Mouse (Mus musculus): ENCODE measurements around the gene Dpp4. TPM values are rescaled to one million over a fixed set of nuclear protein-coding genes. Genes with fewer than 3 reads are reported as not detected.

The Dpp4 gene
- 1 to 10 TPM; 2.0 to 3.5 TPM for total RNA-seq (2021)
- long read RNA-seq, experiment 1, full-length matches to known transcripts, result 1 of 6 reads
- long read RNA-seq, experiment 1, partial matches to known transcripts, result 3 of 6 reads
- long read RNA-seq, experiment 1, other reads (novel, unspliced or antisense), result 2 of 6 reads
- long read RNA-seq, experiment 2, partial matches to known transcripts, result 1 of 2 reads
- long read RNA-seq, experiment 2, other reads (novel, unspliced or antisense), result 1 of 2 reads

- no peak for DNase-seq (ENCODE audit: low spot score in 2 of 2)
Measured at GRCm38 (mm10) chr2:62412081-62412821, at the start of gene Dpp4. Dpp4 (minus strand) TSS chr2:62412231.

- DNase-seq (ENCODE audit: low spot score in 2 of 2), result no peak
Measured at GRCm38 (mm10) chr2:62460815-62461450, 48.9 kb upstream of the Dpp4 start.

GRCm38 (mm10) chr2:62460231-62460710 lies 48.2 kb upstream of the Dpp4 start:
- DNase-seq (ENCODE audit: low spot score in 2 of 2), result no peak

GRCm38 (mm10) chr2:62459241-62460174 lies 47.5 kb upstream of the Dpp4 start:
- DNase-seq (ENCODE audit: low spot score in 2 of 2), result no peak

- no peak for DNase-seq (ENCODE audit: low spot score in 2 of 2)
Measured at GRCm38 (mm10) chr2:62458070-62458469, 46.0 kb upstream of the Dpp4 start.

- peak in 1 of 2 experiments; percentile 6 for DNase-seq (ENCODE audit: low spot score in 2 of 2)
Measured at GRCm38 (mm10) chr2:62454991-62455390, 43.0 kb upstream of the Dpp4 start.

GRCm38 (mm10) chr2:62454033-62454432 lies 42.0 kb upstream of the Dpp4 start:
- peak in 1 of 2 experiments; percentile 48 for DNase-seq (ENCODE audit: low spot score in 2 of 2)

- no peak for DNase-seq (ENCODE audit: low spot score in 2 of 2)
Measured at GRCm38 (mm10) chr2:62450364-62450763, 38.3 kb upstream of the Dpp4 start.

- no peak for DNase-seq (ENCODE audit: low spot score in 2 of 2)
Measured at GRCm38 (mm10) chr2:62449692-62450346, 37.8 kb upstream of the Dpp4 start.

- no peak for DNase-seq (ENCODE audit: low spot score in 2 of 2)
Measured at GRCm38 (mm10) chr2:62440802-62441544, 28.9 kb upstream of the Dpp4 start.

- no peak for DNase-seq (ENCODE audit: low spot score in 2 of 2)
Measured at GRCm38 (mm10) chr2:62440083-62440482, 28.1 kb upstream of the Dpp4 start.

GRCm38 (mm10) chr2:62431245-62431795 lies 19.3 kb upstream of the Dpp4 start:
- no peak for DNase-seq (ENCODE audit: low spot score in 2 of 2)

- no peak for DNase-seq (ENCODE audit: low spot score in 2 of 2)
Measured at GRCm38 (mm10) chr2:62425941-62426340, 13.9 kb upstream of the Dpp4 start.

- no peak for DNase-seq (ENCODE audit: low spot score in 2 of 2)
Measured at GRCm38 (mm10) chr2:62423343-62423776, 11.3 kb upstream of the Dpp4 start.

- DNase-seq (ENCODE audit: low spot score in 2 of 2), result no peak
Measured at GRCm38 (mm10) chr2:62422515-62423342, 10.7 kb upstream of the Dpp4 start.

- no peak for DNase-seq (ENCODE audit: low spot score in 2 of 2)
Measured at GRCm38 (mm10) chr2:62421229-62421628, 9.2 kb upstream of the Dpp4 start.

- DNase-seq (ENCODE audit: low spot score in 2 of 2), result no peak
Measured at GRCm38 (mm10) chr2:62420045-62420444, 8.0 kb upstream of the Dpp4 start.

- DNase-seq (ENCODE audit: low spot score in 2 of 2), result no peak
Measured at GRCm38 (mm10) chr2:62417233-62417632, 5.2 kb upstream of the Dpp4 start.

Measured in left cerebral cortex, adult 18-20 months (tissue).